Mouse (Mus musculus) hindbrain, postnatal 0 days (tissue): Measurements from ENCODE around the gene Hecw2. TPM values are rescaled to one million over a fixed set of nuclear protein-coding genes. Genes with fewer than 3 reads are reported as not detected.

Source experiments
- ATAC-seq: fragments of 200-750 bp; cut with Nextera tagmentation; 2 replicates; pipeline ENCODE4 v1.8.0; 2017; ENCODE audit warnings: mild to moderate bottlenecking, moderate TSS enrichment, moderate library complexity
- DNase-seq: peaks from one replicate; pipeline ENCODE4 v3.0.0-alpha.2; 2015; ENCODE audit warnings: low spot score
- H3K27ac ChIP-seq: fragments of 300-500 bp; sonication (generic); 2 replicates; pipeline ENCODE4 v1.5.1; 2014; ENCODE audit warnings: mild to moderate bottlenecking
- H3K27me3 ChIP-seq: fragments of 300-500 bp; sonication (generic); 2 replicates; pipeline ENCODE4 v1.6.1; 2014; ENCODE audit warnings: low read length, mixed read lengths; ENCODE audit not compliant: insufficient read depth
- H3K36me3 ChIP-seq: fragments of 300-500 bp; sonication (generic); 2 replicates; pipeline ENCODE4 v1.6.1; 2014; ENCODE audit warnings: low read length, mixed read lengths; ENCODE audit not compliant: insufficient read depth
- H3K4me1 ChIP-seq: fragments of 300-500 bp; sonication (generic); 2 replicates; pipeline ENCODE4 v1.6.1; 2014; ENCODE audit warnings: antibody characterized with exemption, low read length, mixed read lengths; ENCODE audit not compliant: insufficient read depth
- H3K4me2 ChIP-seq: fragments of 300-500 bp; sonication (generic); 2 replicates; pipeline ENCODE4 v1.6.1; 2014; ENCODE audit warnings: low read depth, mild to moderate bottlenecking, low read length, moderate library complexity, mixed read lengths
- H3K4me3 ChIP-seq: fragments of 300-500 bp; sonication (generic); 2 replicates; pipeline ENCODE4 v1.5.1; 2014; ENCODE audit warnings: low read length
- H3K9ac ChIP-seq: fragments of 300-500 bp; sonication (generic); replicated peaks from 2 replicates; pipeline ENCODE4 v1.6.1; 2014; ENCODE audit warnings: mild to moderate bottlenecking, low read length, moderate library complexity, mixed read lengths
- H3K9me3 ChIP-seq: fragments of 300-500 bp; sonication (generic); 2 replicates; pipeline ENCODE4 v1.6.1; 2016; ENCODE audit warnings: low read length, mixed read lengths
- CTCF ChIP-seq: IDR thresholded peaks from 2 replicates; pipeline ENCODE4 v1.5.1; 2016; ENCODE audit warnings: antibody characterized with exemption, control low read depth, low read depth
- WGBS: fragments of 180-500 bp; shearing (Covaris S2); extraction: QIAGEN DNeasy Blood & Tissue Kit; methylation state at CpG from one replicate; pipeline ENCODE4 v1.1.7; 2014; 5-methylcytosine and 5-hydroxymethylcytosine counted together
- polyA plus RNA-seq: library from polyadenylated mRNA; unstranded; fragments of >200 nt; fragmentation: Nextera tagmentation; extraction: Ambion mirVana; gene quantifications from 2 replicates; pipeline ENCODE4 v1.2.1, GENCODE M21; 2015
- total RNA-seq: library from RNA; depleted of rRNA; stranded (reverse); fragments of >200 nt; gene quantifications from 2 replicates; pipeline ENCODE4 v1.2.3, GENCODE M21; 2014

Gene Hecw2
- total and polyA plus RNA-seq, 2 experiments from 2014 or later = 6.3 to 21.1 TPM

DNA sequence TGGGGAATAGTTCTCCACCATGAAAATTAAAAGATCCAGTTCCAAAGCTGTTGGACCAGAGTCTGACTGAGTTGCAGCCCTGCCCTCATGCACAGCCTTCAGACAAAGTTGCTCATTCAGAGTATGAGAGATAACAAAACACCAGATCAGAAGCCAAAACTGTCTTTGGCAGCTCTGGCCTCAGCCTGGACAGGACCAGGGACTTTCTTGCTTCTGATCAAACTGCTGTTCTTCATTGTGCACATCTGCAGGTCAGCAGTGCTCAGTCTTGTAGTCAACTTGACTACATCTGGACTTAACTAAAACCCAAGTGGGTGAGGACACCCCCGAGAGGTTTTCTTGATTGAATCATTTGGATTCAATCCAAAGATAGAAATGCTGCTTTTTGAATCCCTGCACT, 120.5 kb downstream of the Hecw2 start:
- TF ChIP-seq CTCF = no peak
- WGBS = 67% methylated on average over 1 of the region's 1 CpGs
- Histone ChIP-seq H3K36me3 (no peaks in the 10 kb centered on the region), H3K4me2 (no peak overlapping the region), H3K9me3 (no peaks in the 10 kb centered on the region), H3K4me3 (no peak overlapping the region), H3K9ac (no peak overlapping the region), H3K27ac (no peak overlapping the region), H3K4me1 (no peaks in the 10 kb centered on the region), H3K27me3 (no peaks in the 10 kb centered on the region)
- no peak for DNase-seq
- no peak for ATAC-seq

DNA sequence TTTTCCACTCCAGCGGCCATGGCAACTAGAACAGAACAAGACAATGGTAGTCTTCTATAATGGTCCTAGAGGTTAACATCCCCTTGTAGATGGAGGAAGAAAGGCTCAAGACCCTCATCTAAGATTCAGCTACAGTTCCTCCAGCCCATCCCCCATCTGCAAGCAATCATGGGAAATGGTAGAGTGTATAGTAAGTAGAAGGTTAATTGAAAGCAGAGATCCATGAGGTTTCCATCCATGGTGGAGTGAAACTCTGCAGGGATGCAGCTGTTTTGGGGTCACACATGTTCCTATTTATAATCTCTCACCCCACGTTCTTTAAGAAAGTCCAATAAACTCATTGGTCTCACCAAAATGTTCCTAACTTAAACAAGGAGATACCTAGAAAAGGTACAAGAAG, 124.8 kb downstream of the Hecw2 start:
- no peaks in the 10 kb centered on the region for H3K9me3 ChIP-seq
- H3K4me1 ChIP-seq = no peaks in the 10 kb centered on the region
- ATAC-seq (no peak), DNase-seq (no peak)
- H3K36me3 ChIP-seq = no peaks in the 10 kb centered on the region
- H3K27ac ChIP-seq = no peak overlapping the region
- H3K9ac ChIP-seq = no peak overlapping the region
- 88% methylated on average over 2 of the region's 2 CpGs for WGBS
- H3K4me3 ChIP-seq = no peak overlapping the region
- H3K27me3 ChIP-seq = no peaks in the 10 kb centered on the region
- TF ChIP-seq CTCF = no peak
- H3K4me2 ChIP-seq = no peak overlapping the region

- no peak for TF ChIP-seq CTCF
- Histone ChIP-seq H3K9me3 (no peaks in the 10 kb centered on the region), H3K27me3 (no peaks in the 10 kb centered on the region), H3K4me2 (no peak overlapping the region), H3K9ac (no peak overlapping the region), H3K4me1 (no peaks in the 10 kb centered on the region), H3K27ac (no peak overlapping the region), H3K4me3 (no peak overlapping the region), H3K36me3 (no peaks in the 10 kb centered on the region)
- WGBS = 75% methylated on average over 1 of the region's 1 CpGs
- ATAC-seq = no peak
- DNase-seq = no peak
These were observed 126.7 kb downstream of the Hecw2 start for GRCm38 (mm10) chr1:54068248-54068647.

GRCm38 (mm10) chr1:54065434-54065833, 129.5 kb downstream of the Hecw2 start:
- ATAC-seq (no peak), DNase-seq (no peak)
- WGBS = 58% methylated on average over 1 of the region's 1 CpGs

DNA sequence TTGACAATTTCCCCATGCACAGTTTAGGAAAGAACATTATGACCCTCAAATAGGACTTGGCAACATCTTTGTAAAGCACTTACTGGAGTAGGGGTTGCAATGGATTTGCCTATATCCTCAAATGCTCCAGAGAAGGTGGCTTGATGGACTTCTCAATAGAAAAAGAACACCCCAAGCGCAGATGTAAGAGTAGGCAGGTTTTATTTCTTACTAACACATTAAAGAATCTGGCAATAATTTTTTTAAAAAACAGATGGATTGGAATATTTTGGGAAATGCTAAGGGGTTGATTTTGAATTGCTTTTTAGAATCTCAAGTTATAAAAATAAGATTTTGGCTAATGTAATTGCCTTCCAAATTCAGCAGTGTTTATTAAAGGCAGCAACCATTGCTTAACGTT, 133.9 kb downstream of the Hecw2 start:
- H3K27ac ChIP-seq = no peak overlapping the region
- 93% methylated on average over 2 of the region's 2 CpGs for WGBS
- TF ChIP-seq CTCF = no peak
- H3K4me3 ChIP-seq = no peak overlapping the region
- H3K4me2 ChIP-seq = no peak overlapping the region
- no peaks in the 10 kb centered on the region for H3K27me3 ChIP-seq
- H3K4me1 ChIP-seq = no peaks in the 10 kb centered on the region
- H3K9me3 ChIP-seq = no peaks in the 10 kb centered on the region
- no peaks in the 10 kb centered on the region for H3K36me3 ChIP-seq
- H3K9ac ChIP-seq = no peak overlapping the region
- DNase-seq = no peak
- no peak for ATAC-seq

More at GRCm38 (mm10) chr1:54065434-54065833, 129.5 kb downstream of the Hecw2 start:
- Histone ChIP-seq H3K9me3 (no peaks in the 10 kb centered on the region), H3K27me3 (no peaks in the 10 kb centered on the region), H3K36me3 (no peaks in the 10 kb centered on the region), H3K9ac (no peak overlapping the region), H3K4me1 (no peaks in the 10 kb centered on the region), H3K27ac (no peak overlapping the region), H3K4me3 (no peak overlapping the region), H3K4me2 (no peak overlapping the region)
- TF ChIP-seq CTCF = no peak

- H3K9me3 ChIP-seq = no peaks in the 10 kb centered on the region
- H3K4me1 ChIP-seq = no peaks in the 10 kb centered on the region
- TF ChIP-seq CTCF = no peak
- no peak for DNase-seq
- no peak for ATAC-seq
- no peaks in the 10 kb centered on the region for H3K27me3 ChIP-seq
- no peak overlapping the region for H3K9ac ChIP-seq
- H3K36me3 ChIP-seq = no peaks in the 10 kb centered on the region
- H3K27ac ChIP-seq = no peak overlapping the region
- WGBS = 65% methylated on average over 1 of the region's 1 CpGs
- H3K4me2 ChIP-seq = no peak overlapping the region
- no peak overlapping the region for H3K4me3 ChIP-seq
These were observed 135.2 kb downstream of the Hecw2 start for GRCm38 (mm10) chr1:54059731-54060130.

DNA sequence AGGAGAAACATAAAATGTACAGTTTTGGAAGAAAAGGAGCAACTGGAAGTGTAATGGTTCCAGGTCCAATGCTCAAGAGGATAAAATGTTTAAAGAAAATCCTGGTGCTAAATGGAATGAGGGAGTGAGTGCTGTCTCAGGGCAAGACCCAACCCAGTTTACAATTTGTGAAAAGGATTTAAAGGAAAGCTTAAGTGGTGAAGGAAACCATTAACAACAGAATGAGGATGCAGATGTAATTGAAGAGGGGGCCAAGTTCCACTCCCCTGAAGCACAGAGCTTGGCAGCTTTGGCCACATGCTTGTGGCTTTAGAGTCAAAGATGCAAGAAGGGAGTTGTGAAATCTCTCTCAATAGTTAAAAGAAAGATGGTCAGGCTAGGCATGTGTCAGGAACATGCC, 142.2 kb downstream of the Hecw2 start:
- H3K36me3 ChIP-seq = no peaks in the 10 kb centered on the region
- H3K9ac ChIP-seq = no peak overlapping the region
- no peaks in the 10 kb centered on the region for H3K9me3 ChIP-seq
- H3K4me3 ChIP-seq = no peak overlapping the region
- no peak overlapping the region for H3K27ac ChIP-seq
- H3K27me3 ChIP-seq = no peaks in the 10 kb centered on the region
- TF ChIP-seq CTCF = no peak
- ATAC-seq (no peak), DNase-seq (no peak)
- H3K4me1 ChIP-seq = no peaks in the 10 kb centered on the region
- no peak overlapping the region for H3K4me2 ChIP-seq
